In genomic region chr7:102337898-102338297, GRCm38 (mm10) we compare ENCODE assay signal across 8 mouse cellular contexts.
DNase-seq lines count a peak whose midpoint lies in the region; TF ChIP-seq lines count a peak whose summit lies in the region.

No protein-coding gene starts in this region.

- 0 out of 2 replicates have a peak, but pooled peaks cover 7% of the 10 kb centered on the region for H3K4me1 ChIP-seq in heart, embryonic 10.5 days
- H3K4me1 ChIP-seq in bone marrow, adult 2 months (ENCODE audit: control insufficient read depth, insufficient read depth, low read length), result no peaks in the 10 kb centered on the region; the same call in 1 of the 2 replicates

- H3K27me3 ChIP-seq in heart, embryonic 10.5 days (ENCODE audit: insufficient read depth, poor library complexity, severe bottlenecking), result no peaks in the 10 kb centered on the region

- no peak overlapping the region for H3K4me3 ChIP-seq in heart, embryonic 10.5 days
- H3K4me3 ChIP-seq in bone marrow, adult 2 months (replicated peaks; ENCODE audit: control insufficient read depth, low read depth, low read length), result no peak overlapping the region

- TF ChIP-seq POLR2A in bone marrow, adult 2 months (IDR thresholded peaks at IDR 0.05; ENCODE audit: borderline replicate concordance, control insufficient read depth, low read depth, low read length), result no peak

- 37% methylated on average over 3 of the region's 3 CpGs for WGBS in heart, embryonic 10.5 days
- WGBS in bone marrow, adult 2 months, result 3% methylated on average over 3 of the region's 3 CpGs

- intact Hi-C loops in left cerebral cortex, postnatal 36 days (cut with DNase I), result no loop called here

- H3K36me3 ChIP-seq in heart, embryonic 10.5 days, result no peaks in the 10 kb centered on the region

- peak; percentile 79 to 91 for DNase-seq in heart, adult 18-20 months
- no peak for DNase-seq in heart, embryonic 10.5 days (ENCODE audit: low spot score)
- peak; percentile 59 to 80 for DNase-seq in kidney, postnatal 25 days
- DNase-seq in naive thymus-derived CD4-positive, alpha-beta T cell, adult 2 months (ENCODE audit: low read depth), result peak; percentile 88
- DNase-seq in retina, embryonic 14.5 days (ENCODE audit: low spot score), result no peak
- DNase-seq in left cerebral cortex, adult 9 months (ENCODE audit: low spot score in 2 of 2), result no peak
- no peak for DNase-seq in left cerebral cortex, postnatal 36 days (ENCODE audit: low spot score in 2 of 2)

- no peak for TF ChIP-seq CTCF in bone marrow, adult 2 months (IDR thresholded peaks at IDR 0.05; ENCODE audit: control insufficient read depth, insufficient read depth, low read length)

- H3K27ac ChIP-seq in heart, embryonic 10.5 days, result no peak overlapping the region
- H3K27ac ChIP-seq in bone marrow, adult 2 months (ENCODE audit: control insufficient read depth, insufficient read depth, low read depth, low read length, poor library complexity), result peak overlapping the region; percentile 57; the same call in 1 of the 2 replicates

- H3K9me3 ChIP-seq in heart, embryonic 10.5 days, result no peaks in the 10 kb centered on the region

Comparison
In these comparisons a context has a peak if more than half of its experiments do, and no peak if none do; other contexts are left out.
1. DNase-seq: peak in heart, adult 18-20 months (2 of 2), kidney, postnatal 25 days (2 of 2) and naive thymus-derived CD4-positive, alpha-beta T cell, adult 2 months (single experiment); none in heart, embryonic 10.5 days (single experiment), retina, embryonic 14.5 days (single experiment), left cerebral cortex, adult 9 months (0 of 2) and left cerebral cortex, postnatal 36 days (0 of 2).